Mouse (Mus musculus): Measurements from ENCODE around the gene Mab21l1. TPM values are rescaled to one million over a fixed set of nuclear protein-coding genes. Genes with fewer than 3 reads are reported as not detected.

The Mab21l1 gene
- polyA plus RNA-seq, 1 experiment from 2014 or later = 68.5 TPM

DNA sequence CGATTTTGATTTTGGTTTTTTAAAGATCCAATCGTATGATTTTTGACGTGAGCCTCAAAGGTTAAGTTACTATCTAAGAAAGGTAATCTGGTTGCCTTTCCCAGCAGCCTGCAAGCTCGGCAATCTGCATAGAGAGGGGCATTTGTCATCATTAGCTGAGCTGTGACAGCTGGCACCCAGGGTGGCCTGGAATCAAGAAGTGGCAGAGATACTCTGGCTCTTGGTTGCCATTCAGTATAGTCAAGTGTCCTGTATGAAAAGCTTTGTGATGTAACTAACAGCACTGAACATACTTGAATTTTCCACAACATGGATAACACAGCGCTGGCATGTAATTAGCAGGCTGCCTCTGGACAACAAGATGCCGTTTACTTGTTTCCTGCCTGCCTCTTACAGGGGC is 8.1 kb upstream of the Mab21l1 start:
- DNase-seq (ENCODE audit: low spot score) (peak; percentile 53), ATAC-seq (ENCODE audit: low FRiP score) (peak; percentile 72)
- no peaks in the 10 kb centered on the region for H3K36me3 ChIP-seq (ENCODE audit: control insufficient read depth, insufficient read depth, low read length)
- H3K9me3 ChIP-seq (ENCODE audit: control insufficient read depth, low read length) = no peaks in the 10 kb centered on the region
- 0 out of 2 replicates have a peak overlapping the region, but pooled peaks have one; percentile 39 for H3K27ac ChIP-seq (ENCODE audit: low read depth, low read length)
- H3K4me1 ChIP-seq (replicated peaks; ENCODE audit: control insufficient read depth, insufficient read depth, low read length) = no peaks in the 10 kb centered on the region
- no peak overlapping the region for H3K4me2 ChIP-seq (replicated peaks; ENCODE audit: low read depth, low read length)
- H3K4me3 ChIP-seq (ENCODE audit: low read depth, low read length) = no peak overlapping the region
- no peak overlapping the region for H3K9ac ChIP-seq (ENCODE audit: low read depth, low read length)
- 33% methylated on average over 6 of the region's 6 CpGs for WGBS
- H3K27me3 ChIP-seq (ENCODE audit: control insufficient read depth, insufficient read depth, low read length) = peaks cover 2% of the 10 kb centered on the region

DNA sequence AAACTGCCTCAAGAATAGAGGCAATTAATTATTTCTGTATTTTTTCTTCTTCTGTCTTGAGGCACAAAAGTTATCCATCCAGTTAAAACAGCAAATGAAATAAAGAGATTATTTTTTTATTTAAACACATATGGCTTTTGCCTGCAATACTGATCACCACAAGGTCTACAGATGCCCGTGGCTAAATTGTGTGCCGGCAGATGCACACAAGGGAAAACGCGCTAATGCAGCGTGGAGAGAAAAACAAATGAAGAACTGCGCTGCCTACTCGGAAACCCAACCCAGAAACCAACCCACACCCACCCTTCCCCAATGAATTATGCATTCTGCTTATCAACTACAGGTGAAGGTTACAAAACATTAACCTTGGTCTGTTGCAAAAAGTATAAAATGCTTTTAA is 7.1 kb upstream of the Mab21l1 start:
- Histone ChIP-seq H3K9ac (ENCODE audit: low read depth, low read length) (no peak overlapping the region), H3K4me2 (replicated peaks; ENCODE audit: low read depth, low read length) (no peak overlapping the region), H3K36me3 (ENCODE audit: control insufficient read depth, insufficient read depth, low read length) (no peaks in the 10 kb centered on the region), H3K9me3 (ENCODE audit: control insufficient read depth, low read length) (no peaks in the 10 kb centered on the region), H3K4me1 (replicated peaks; ENCODE audit: control insufficient read depth, insufficient read depth, low read length) (no peaks in the 10 kb centered on the region), H3K27ac (ENCODE audit: low read depth, low read length) (no peak overlapping the region), H3K27me3 (ENCODE audit: control insufficient read depth, insufficient read depth, low read length) (peaks cover 2% of the 10 kb centered on the region), H3K4me3 (ENCODE audit: low read depth, low read length) (no peak overlapping the region)
- ATAC-seq (ENCODE audit: low FRiP score) = peak; percentile 47; the same call in 1 of the 2 replicates
- 16% methylated on average over 7 of the region's 7 CpGs for WGBS
- peak; percentile 46 for DNase-seq (ENCODE audit: low spot score)

DNA sequence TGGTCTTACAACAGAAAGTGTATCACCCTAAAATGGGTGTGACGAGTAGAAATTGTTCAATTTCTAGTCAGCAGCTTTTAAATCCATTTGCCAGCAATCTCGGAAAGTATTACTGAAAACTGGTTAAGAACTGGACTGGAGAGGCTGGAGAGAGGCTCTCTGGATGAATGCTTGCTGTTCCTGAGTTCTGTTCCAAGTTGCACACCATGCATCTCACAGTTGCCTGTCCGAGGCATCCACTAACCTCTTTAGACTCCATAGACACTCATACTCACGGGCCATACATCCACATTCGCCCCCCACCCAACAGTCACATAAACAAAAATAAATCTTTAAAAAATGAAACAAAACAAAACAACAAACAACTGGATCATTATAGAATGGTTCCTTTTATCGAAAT is 6.6 kb upstream of the Mab21l1 start:
- DNase-seq (ENCODE audit: low spot score) (peak; percentile 5), ATAC-seq (ENCODE audit: low FRiP score) (no peak)
- no peak overlapping the region for H3K9ac ChIP-seq (ENCODE audit: low read depth, low read length)
- H3K4me2 ChIP-seq (replicated peaks; ENCODE audit: low read depth, low read length) = no peak overlapping the region
- no peaks in the 10 kb centered on the region for H3K4me1 ChIP-seq (replicated peaks; ENCODE audit: control insufficient read depth, insufficient read depth, low read length)
- peaks cover 5% of the 10 kb centered on the region for H3K27me3 ChIP-seq (ENCODE audit: control insufficient read depth, insufficient read depth, low read length)
- no peak overlapping the region for H3K4me3 ChIP-seq (ENCODE audit: low read depth, low read length)
- no peaks in the 10 kb centered on the region for H3K9me3 ChIP-seq (ENCODE audit: control insufficient read depth, low read length)
- WGBS = 82% methylated on average over 6 of the region's 6 CpGs
- H3K27ac ChIP-seq (ENCODE audit: low read depth, low read length) = no peak overlapping the region
- H3K36me3 ChIP-seq (ENCODE audit: control insufficient read depth, insufficient read depth, low read length) = no peaks in the 10 kb centered on the region

DNA sequence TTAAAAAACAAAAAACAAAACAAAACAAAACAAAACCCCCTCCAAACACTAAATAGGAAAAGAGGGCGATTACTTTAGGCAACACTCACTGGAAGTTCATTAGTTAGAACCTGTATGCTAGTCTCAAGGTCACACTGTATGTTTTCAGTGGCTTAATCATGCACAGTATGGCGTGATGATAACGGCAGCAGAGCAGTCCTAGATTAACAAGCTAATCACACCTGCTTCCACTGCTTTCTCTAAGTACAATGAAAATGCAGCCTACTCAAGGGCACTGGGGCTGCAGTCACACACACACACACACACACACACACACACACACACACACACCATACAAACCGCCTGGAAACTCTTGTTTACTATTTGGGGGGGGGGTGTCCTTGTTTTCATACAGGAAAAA is 4.8 kb upstream of the Mab21l1 start:
- 0 out of 2 replicates have a peak, but pooled peaks cover 2% of the 10 kb centered on the region for H3K4me1 ChIP-seq (replicated peaks; ENCODE audit: control insufficient read depth, insufficient read depth, low read length)
- ATAC-seq (ENCODE audit: low FRiP score) (no peak), DNase-seq (ENCODE audit: low spot score) (no peak)
- 61% methylated on average over 4 of the region's 4 CpGs for WGBS
- H3K27ac ChIP-seq (ENCODE audit: low read depth, low read length) = no peak overlapping the region
- H3K9ac ChIP-seq (ENCODE audit: low read depth, low read length) = no peak overlapping the region
- no peak overlapping the region for H3K4me2 ChIP-seq (replicated peaks; ENCODE audit: low read depth, low read length)
- peaks cover 9% of the 10 kb centered on the region for H3K27me3 ChIP-seq (ENCODE audit: control insufficient read depth, insufficient read depth, low read length)
- no peaks in the 10 kb centered on the region for H3K36me3 ChIP-seq (ENCODE audit: control insufficient read depth, insufficient read depth, low read length)
- no peak overlapping the region for H3K4me3 ChIP-seq (ENCODE audit: low read depth, low read length)
- no peaks in the 10 kb centered on the region for H3K9me3 ChIP-seq (ENCODE audit: control insufficient read depth, low read length)

DNA sequence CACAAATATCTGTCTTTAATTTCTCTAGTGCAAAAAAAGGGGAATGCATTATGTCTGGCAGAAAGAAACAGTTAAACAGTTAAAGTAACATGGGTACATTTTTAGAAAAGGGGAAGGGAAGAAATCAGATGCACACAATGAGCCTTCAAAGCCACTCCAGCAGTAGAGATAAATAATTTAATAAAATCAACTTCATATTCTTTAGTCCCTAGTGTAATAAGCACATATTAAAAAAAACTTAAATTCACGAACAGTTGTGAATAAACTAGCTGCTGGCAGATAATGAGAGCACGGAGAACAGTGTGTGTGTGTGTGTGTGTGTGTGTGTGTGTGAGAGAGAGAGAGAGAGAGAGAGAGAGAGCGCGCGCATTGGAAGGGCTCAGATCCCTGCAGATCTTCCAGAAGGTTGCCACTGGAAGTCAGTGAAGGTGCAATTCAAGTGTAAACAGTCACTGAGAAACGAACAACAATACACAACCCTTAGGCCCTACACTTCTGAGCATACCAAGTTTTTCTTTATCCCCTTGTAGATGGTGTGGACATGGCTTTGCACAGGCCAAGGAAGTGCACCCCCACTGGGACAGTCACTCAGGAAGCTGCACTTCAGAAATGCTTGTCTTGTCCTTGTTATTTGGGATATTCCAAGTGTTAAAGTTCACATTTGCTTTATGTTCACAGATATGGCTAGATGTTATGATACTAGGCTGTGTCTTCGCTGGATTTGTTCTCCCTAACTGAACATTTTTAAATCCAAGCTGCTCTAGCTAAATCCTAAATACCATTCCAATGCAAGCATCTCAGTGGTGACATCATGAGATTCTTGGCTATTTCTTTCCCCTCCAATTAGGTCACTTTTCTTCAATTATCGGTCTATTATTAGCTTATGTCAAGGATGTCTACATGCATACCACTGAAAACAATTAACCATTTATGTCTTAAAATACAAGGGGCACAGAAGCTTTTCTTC is 3.3 kb upstream of the Mab21l1 start:
- Histone ChIP-seq H3K9me3 (ENCODE audit: control insufficient read depth, low read length) (no peaks in the 10 kb centered on the region), H3K9ac (ENCODE audit: low read depth, low read length) (no peak overlapping the region), H3K4me2 (replicated peaks; ENCODE audit: low read depth, low read length) (no peak overlapping the region), H3K4me3 (ENCODE audit: low read depth, low read length) (no peak overlapping the region), H3K27ac (ENCODE audit: low read depth, low read length) (no peak overlapping the region), H3K36me3 (ENCODE audit: control insufficient read depth, insufficient read depth, low read length) (no peaks in the 10 kb centered on the region), H3K4me1 (replicated peaks; ENCODE audit: control insufficient read depth, insufficient read depth, low read length) (0 out of 2 replicates have a peak, but pooled peaks cover 5% of the 10 kb centered on the region), H3K27me3 (ENCODE audit: control insufficient read depth, insufficient read depth, low read length) (peaks cover 13% of the 10 kb centered on the region)
- ATAC-seq (ENCODE audit: low FRiP score) = no peak
- peak; percentile 47 for DNase-seq (ENCODE audit: low spot score)
- WGBS = 27% methylated on average over 8 of the region's 8 CpGs

DNA sequence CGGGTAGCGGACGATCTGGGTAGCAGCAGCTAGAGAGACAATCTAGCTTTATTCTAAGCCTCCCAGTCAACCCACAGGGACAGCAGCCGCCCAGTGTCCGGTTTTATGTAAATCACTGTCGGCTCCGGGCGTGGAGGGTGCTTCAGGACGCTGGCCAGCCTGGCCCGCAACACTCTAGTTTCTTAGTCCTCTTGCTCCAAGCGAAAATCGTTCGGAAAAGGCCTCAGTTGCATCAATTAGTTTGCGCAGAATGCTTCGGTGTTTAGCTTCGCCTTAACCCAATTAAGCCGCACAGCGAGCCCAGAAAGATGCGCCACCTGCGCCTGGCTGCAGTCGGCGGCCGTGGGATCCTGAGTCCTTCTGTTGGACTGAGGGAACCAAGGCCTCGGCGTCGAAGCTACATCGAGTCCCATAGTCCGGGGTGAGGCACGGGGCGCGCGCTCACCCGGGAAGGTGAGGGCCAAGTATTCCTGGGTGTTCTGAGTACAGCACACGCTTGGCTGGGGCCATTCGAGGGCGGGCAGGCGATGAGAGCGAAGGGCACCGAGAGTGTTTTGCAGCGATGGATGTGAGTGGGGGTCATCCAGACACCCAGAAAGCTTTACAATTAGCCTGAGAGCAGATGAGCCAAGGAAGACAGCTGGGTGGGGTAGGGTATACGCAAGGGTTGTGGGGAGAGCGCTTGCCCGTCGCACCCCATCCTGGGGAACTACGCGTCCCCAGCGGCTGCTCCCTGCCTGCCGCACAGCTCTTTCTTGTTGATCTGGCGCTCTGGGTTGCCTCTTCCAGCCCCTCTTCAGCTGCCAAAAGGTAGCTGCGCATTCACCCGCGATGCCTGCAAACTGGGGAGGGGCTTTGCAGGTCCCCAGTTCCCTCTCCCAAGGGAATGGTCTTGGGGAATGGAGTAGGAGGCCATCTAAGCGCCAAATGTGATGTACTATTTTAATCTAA is 1.9 kb upstream of the Mab21l1 start:
- H3K9me3 ChIP-seq (ENCODE audit: control insufficient read depth, low read length) = no peaks in the 10 kb centered on the region
- DNase-seq (ENCODE audit: low spot score) (peak; percentile 79), ATAC-seq (ENCODE audit: low FRiP score) (peak; percentile 74)
- peak overlapping the region; percentile 42 for H3K9ac ChIP-seq (ENCODE audit: low read depth, low read length)
- H3K4me1 ChIP-seq (replicated peaks; ENCODE audit: control insufficient read depth, insufficient read depth, low read length) = 0 out of 2 replicates have a peak, but pooled peaks cover 5% of the 10 kb centered on the region
- under 1% methylated on average over 53 of the region's 53 CpGs for WGBS
- H3K4me2 ChIP-seq (replicated peaks; ENCODE audit: low read depth, low read length) = peak overlapping the region; percentile 49
- H3K27me3 ChIP-seq (ENCODE audit: control insufficient read depth, insufficient read depth, low read length) = peaks cover 14% of the 10 kb centered on the region
- peak overlapping the region; percentile 27 for H3K4me3 ChIP-seq (ENCODE audit: low read depth, low read length)
- no peaks in the 10 kb centered on the region for H3K36me3 ChIP-seq (ENCODE audit: control insufficient read depth, insufficient read depth, low read length)
- peak overlapping the region; percentile 89 for H3K27ac ChIP-seq (ENCODE audit: low read depth, low read length)

DNA sequence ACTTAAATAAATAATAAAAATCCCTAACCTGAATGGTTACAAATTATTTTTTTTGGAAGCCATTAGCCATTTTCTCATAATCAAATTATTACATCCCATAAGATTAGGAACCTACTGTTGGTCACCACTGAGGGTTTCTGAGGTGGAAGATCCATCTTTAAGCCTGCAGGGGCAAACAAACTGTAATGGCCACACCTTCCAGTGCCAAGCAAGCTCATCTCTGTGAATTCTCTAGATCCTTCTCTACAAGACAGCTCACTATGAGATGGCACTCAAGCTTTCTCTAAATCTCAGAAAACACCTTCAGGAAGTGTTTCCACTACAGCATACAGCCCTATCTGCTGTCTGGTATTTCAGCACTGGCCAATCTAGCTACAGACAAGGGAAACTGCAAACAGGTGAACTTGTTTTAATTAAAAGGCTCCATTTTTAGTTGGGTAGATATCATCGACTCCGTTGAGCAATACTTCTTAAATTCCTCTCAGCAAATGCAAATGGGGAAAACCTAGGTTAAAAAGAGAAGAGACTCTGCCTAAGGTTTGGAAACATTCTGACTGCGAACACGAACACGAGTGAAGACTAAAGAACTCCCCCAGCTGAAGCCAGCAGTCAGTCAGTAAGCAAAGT is 768 bp upstream of the Mab21l1 start:
- 0 out of 2 replicates have a peak, but pooled peaks cover 5% of the 10 kb centered on the region for H3K4me1 ChIP-seq (replicated peaks; ENCODE audit: control insufficient read depth, insufficient read depth, low read length)
- DNase-seq (ENCODE audit: low spot score) (peak; percentile 39), ATAC-seq (ENCODE audit: low FRiP score) (no peak)
- no peak overlapping the region for H3K4me3 ChIP-seq (ENCODE audit: low read depth, low read length)
- no peaks in the 10 kb centered on the region for H3K36me3 ChIP-seq (ENCODE audit: control insufficient read depth, insufficient read depth, low read length)
- H3K27me3 ChIP-seq (ENCODE audit: control insufficient read depth, insufficient read depth, low read length) = peaks cover 20% of the 10 kb centered on the region
- no peak overlapping the region for H3K4me2 ChIP-seq (replicated peaks; ENCODE audit: low read depth, low read length)
- no peaks in the 10 kb centered on the region for H3K9me3 ChIP-seq (ENCODE audit: control insufficient read depth, low read length)
- 5% methylated on average over 5 of the region's 5 CpGs for WGBS
- H3K9ac ChIP-seq (ENCODE audit: low read depth, low read length) = no peak overlapping the region
- H3K27ac ChIP-seq (ENCODE audit: low read depth, low read length) = no peak overlapping the region

DNA sequence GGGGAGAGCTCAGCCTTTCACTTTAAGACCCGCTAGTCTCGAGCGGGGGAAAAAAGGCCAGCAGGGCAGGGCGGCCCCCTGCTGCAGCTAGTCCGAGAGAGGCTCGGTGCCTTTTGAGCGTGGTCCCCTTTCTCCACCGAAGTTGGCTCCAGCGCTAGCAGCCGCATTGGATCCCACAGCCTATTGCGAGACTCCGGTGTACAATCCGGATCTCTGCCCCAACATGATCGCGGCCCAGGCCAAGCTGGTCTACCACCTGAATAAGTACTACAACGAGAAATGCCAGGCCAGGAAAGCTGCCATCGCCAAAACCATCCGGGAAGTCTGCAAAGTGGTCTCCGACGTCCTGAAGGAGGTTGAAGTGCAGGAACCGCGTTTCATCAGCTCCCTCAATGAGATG is 461 bp downstream of the Mab21l1 start:
- Histone ChIP-seq H3K36me3 (ENCODE audit: control insufficient read depth, insufficient read depth, low read length) (no peaks in the 10 kb centered on the region), H3K4me3 (ENCODE audit: low read depth, low read length) (peak overlapping the region; percentile 48), H3K27me3 (ENCODE audit: control insufficient read depth, insufficient read depth, low read length) (peaks cover 20% of the 10 kb centered on the region), H3K4me1 (replicated peaks; ENCODE audit: control insufficient read depth, insufficient read depth, low read length) (0 out of 2 replicates have a peak, but pooled peaks cover 5% of the 10 kb centered on the region), H3K9ac (ENCODE audit: low read depth, low read length) (peak overlapping the region; percentile 71), H3K27ac (ENCODE audit: low read depth, low read length) (peak overlapping the region; percentile 84), H3K4me2 (replicated peaks; ENCODE audit: low read depth, low read length) (peak overlapping the region; percentile 54), H3K9me3 (ENCODE audit: control insufficient read depth, low read length) (no peaks in the 10 kb centered on the region)
- under 1% methylated on average over 22 of the region's 22 CpGs for WGBS
- 0 out of 2 replicates have a peak, but pooled peaks have one; percentile 12 for ATAC-seq (ENCODE audit: low FRiP score)
- no peak for DNase-seq (ENCODE audit: low spot score)

Measured in hindbrain, embryonic 11.5 days (tissue).